Mouse (Mus musculus) monocyte, adult 5-6 weeks (primary cell): Measurements from ENCODE around the gene Myo1g. TPM values are rescaled to one million over a fixed set of nuclear protein-coding genes. Genes with fewer than 3 reads are reported as not detected.

Experiments
- ATAC-seq: fragments of 153-309, 156-312 bp; replicated peaks from 2 replicates; pipeline ENCODE4 v1.8.0; 2017; ENCODE audit warnings: mild to moderate bottlenecking; ENCODE audit not compliant: low TSS enrichment, insufficient number of reproducible peaks, severe bottlenecking, poor library complexity, low FRiP score
- total RNA-seq: library from RNA; stranded (forward); fragments of 200-1000, 200-491, 200-594 nt; gene quantifications from 3 replicates; pipeline ENCODE4 v1.2.3, GENCODE M21; 2017

Gene Myo1g
- total RNA-seq, 1 experiment from 2014 or later: 572 TPM

DNA sequence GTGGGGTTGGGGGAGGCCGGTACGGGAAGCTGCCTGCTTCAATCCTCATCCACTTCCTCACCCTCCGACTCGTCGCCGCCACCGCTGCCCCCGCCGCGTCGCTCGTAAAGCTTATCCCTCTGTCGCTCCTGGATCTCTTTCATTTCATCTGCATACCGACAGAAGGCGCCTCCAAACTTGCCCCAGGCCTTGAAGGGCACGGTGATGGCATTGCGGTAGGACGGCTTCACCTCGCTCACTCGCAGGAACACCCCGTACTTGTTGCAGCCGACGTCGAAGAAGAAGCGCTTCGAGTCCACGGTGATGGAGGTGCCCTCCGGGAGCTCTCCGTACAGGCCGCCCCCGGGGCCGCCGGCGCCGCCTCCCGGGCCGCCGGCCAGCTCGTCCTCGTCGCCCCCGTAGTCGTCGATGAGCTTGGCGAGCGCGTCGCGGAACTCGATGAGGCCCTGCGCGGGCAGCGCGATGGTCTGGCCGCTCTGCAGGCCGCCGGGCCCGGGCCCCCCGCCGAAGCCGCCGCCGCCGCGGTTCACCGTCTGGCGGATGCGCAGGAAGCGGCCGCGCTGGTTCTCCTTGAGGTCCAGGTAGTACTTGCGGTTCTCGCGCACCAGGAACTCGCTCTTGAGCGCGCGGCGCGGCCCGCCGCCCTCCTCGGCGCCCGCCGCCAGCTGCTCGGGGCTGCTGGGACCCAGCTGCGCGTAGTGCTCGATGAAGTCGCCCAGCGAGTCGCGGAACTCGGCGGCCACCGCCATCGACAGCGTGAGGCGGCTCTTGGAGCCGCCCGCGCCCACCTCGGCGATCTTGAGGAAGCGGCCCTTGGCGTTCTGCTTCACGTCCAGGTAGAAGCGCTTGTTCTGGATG lies 45.7 kb downstream of the Myo1g start:
- peak; percentile 45 for ATAC-seq

DNA sequence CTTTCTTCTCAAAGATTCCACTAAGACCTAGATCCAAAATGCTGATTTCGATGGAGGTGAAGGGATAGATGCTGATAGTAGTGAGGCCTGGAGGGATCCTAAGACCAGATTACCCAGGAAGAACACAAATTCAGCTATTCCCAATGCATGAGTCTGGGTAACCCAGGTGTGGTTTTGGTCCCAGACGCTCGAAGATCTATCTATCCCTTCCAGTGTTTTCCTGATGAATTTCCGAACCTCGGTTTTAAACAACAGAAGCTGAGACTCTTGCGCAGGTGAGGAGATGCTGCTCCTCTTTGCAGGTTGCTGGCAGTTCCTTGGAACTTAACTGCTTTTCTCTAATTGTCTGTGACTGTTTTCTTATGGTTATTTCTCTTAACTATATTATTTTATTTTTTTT lies 46.4 kb downstream of the Myo1g start:
- no peak for ATAC-seq

DNA sequence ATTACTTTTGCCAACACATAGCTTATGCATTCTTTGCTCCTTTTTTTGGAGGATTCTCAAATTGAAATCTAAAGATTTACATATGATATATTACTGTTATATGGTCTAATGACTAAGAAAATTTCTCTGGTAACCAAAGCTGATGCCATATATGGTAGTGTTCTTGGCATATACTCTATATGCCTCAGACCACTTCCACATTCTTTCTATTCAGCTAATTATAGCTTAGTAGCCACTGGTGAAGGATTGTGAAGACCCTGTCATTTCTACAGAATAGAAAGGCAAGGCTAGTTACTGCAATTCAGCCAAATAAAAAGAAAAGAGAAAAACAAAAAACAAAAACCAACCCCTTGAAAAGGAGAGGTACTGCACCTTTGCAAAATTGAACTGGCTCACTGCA lies 48.7 kb downstream of the Myo1g start:
- ATAC-seq: no peak

DNA sequence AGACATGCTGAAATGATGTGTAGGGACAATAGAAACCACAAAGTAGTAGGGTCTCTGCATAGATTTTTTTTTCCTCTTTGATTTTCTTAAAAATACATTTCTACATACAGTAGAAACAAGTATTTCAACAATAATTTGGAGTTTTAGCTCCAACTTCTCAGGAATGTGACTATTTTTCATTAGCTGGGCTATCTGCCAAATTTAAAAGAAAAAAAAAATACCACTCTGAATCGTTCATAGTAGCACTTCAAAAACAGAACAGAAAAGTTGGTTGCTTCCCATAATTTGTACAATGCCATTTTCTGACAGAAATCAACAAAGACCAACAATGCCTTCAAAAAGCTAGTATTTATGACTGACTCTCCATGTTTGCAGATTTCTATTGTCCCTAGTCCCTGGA lies 49.3 kb downstream of the Myo1g start:
- ATAC-seq: no peak

DNA sequence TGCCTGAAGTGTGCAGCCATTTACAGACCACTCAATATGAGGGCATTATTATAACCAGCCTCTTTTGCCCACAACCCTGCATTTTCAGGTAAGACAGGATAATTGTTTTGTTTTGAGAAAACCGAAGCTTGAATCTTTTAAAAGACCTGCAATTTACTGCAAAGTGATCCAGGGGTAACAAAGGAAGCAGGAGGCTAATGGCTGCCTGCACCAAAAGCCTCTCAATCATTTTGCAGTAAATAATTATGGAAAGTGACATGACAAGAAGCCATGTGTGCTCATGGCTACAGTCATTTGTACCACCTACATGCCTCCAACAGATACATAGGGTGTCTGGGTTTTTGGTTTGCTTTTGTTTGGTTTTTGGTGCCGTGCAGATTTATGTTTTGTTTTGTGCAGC lies 49.7 kb downstream of the Myo1g start:
- ATAC-seq: no peak

DNA sequence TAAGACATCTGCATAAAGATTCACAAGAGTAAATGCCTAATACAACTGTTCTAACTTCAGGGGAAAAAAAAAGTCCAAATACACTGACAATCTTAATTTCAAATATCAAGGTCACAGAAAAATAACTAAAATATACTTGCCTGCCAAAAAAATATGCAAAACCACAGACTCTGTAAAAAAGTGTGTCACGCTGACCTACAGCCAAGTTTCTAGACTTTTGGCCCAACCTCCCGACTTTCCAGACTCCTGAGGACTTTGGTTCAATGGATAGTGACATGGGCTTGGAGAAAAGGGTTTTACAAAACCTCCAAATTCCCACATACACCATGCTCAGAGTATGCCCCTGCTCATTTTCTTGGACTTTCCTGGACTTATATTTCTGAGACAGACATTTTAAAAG lies 52.2 kb downstream of the Myo1g start:
- no peak for ATAC-seq

DNA sequence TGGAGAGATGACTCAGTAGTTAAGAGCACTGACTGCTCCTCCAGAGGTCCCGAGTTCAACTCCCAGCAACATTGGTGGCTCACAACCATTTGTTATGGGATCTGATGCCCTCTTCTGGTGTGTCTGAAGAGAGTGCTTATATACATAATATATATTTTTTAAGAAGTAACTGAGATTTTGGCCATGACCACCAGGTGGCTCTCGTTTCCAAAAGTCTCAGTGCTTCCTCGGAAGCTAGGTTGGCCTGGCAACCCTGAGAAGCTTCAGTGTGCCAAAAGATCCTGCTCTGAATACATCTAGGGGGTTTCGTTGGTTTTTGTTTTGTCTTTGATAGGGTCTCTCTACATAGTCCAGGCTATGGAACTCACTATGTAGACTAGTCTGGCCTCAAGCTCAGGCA lies 55.6 kb downstream of the Myo1g start:
- ATAC-seq: peak; percentile 78; the same call in 1 of the 2 replicates

DNA sequence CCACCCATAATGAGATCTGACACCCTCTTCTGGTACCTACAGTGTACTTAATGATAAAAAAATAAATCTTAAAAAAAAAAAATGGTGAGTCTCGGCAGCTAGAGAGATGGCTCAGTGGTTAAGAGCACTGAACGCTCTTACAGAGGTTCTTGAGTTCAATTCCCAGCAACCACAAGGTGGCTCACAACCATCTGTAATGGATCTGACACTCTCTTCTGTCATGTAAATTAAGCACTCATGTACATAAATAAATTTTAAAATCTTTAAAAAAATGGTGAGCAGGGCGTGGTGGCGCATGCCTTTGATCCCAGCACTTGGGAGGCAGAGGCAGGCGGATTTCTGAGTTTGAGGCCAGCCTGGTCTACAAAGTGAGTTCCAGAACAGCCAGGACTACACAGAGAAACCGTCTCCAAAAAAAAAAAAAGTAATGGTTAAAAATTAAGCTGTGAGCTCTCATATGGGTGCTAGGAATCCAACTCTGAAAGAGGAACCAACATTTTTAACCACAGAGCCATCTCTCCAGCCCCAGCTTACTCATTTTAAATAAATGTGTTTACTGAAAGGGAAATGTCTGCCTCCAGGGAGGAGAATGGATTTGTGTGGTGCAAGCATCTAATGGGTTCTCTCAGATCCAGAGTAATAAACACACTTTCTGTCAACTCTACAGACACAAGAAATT lies 57.5 kb downstream of the Myo1g start:
- ATAC-seq: no peak

Other genes with a start within 250 kb of the Myo1g start
- 21.0 to 35.8 TPM (median 33.1 TPM) in 3 replicates for gene Tmed4, start 246.1 kb downstream of the Myo1g start, total RNA-seq
- gene Ogdh, start 229.3 kb downstream of the Myo1g start, total RNA-seq: 81.0 to 137 TPM (median 90.9 TPM) in 3 replicates
- 11.9 to 27.0 TPM (median 16.3 TPM) in 3 replicates for gene Zmiz2, start 131.9 kb downstream of the Myo1g start, total RNA-seq
- gene Ppia, start 105.5 kb downstream of the Myo1g start, total RNA-seq: 917 to 1,280 TPM (median 1,115 TPM) in 3 replicates
- gene H2afv, start 76.5 kb downstream of the Myo1g start, total RNA-seq: 31.2 to 51.6 TPM (median 37.9 TPM) in 3 replicates
- gene Purb, start 45.0 kb downstream of the Myo1g start, total RNA-seq: 67.4 to 82.3 TPM (median 75.6 TPM) in 3 replicates
- 148 to 199 TPM (median 172 TPM) in 3 replicates for gene Ccm2, start 25.9 kb upstream of the Myo1g start, total RNA-seq
- gene Nacad, start 85.1 kb upstream of the Myo1g start, total RNA-seq: 0.78 to 2.7 TPM (median 0.85 TPM) in 3 replicates
- gene Tbrg4, start 105.1 kb upstream of the Myo1g start, total RNA-seq: 14.7 to 21.2 TPM (median 15.2 TPM) in 3 replicates
- gene Wap, start 117.7 kb upstream of the Myo1g start, total RNA-seq: not detected in 3 replicates
- not detected in 3 replicates for gene Ramp3, start 137.6 kb upstream of the Myo1g start, total RNA-seq